Comparison of ENCODE assay signal across 15 mouse cellular contexts in the genomic region with DNA sequence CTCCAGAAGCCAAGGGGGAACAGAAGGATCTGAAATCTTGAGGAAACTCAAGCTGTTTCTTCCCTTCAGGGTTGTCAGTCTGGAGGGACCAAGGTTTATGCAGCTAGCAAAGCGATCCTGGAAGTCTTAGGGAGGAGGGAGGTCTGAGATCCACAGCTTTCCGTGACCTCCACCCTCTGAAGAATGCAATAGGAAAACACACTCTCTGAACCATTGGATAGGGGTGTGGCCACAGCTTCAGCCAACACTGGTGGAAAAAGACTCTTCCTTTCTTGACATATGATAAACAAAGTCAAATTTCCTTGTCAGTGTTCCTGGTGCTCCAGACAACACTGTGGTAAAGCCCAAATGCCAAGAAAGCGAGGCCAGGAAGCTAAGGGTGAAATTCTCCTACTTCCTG.
"Had no signal": no experiment of that assay in that cellular context is flagged by ENCODE, and none has a peak within 500 bp of the region (broad histone marks: within the 10 kb centered on the region; RNA-seq: fewer than 3 reads in every experiment).

No protein-coding gene starts in this region.

- H3K27ac ChIP-seq: hindbrain, embryonic 14.5 days; limb, embryonic 10.5 days; liver, embryonic 15.5 days; macrophage; midbrain, embryonic 12.5 days; neural tube, embryonic 13.5 days had no signal

- H3K4me2 ChIP-seq: hindbrain, embryonic 14.5 days; liver, embryonic 11.5 days; liver, embryonic 15.5 days; midbrain, embryonic 12.5 days; neural tube, embryonic 13.5 days had no signal

- H3K4me1 ChIP-seq: limb, embryonic 10.5 days; liver, embryonic 15.5 days; midbrain, embryonic 12.5 days; neural tube, embryonic 13.5 days had no signal

- H3K9ac ChIP-seq: hindbrain, embryonic 14.5 days; liver, embryonic 15.5 days; midbrain, embryonic 12.5 days; neural tube, embryonic 13.5 days had no signal

- H3K36me3 ChIP-seq: limb, embryonic 10.5 days; liver, embryonic 15.5 days; midbrain, embryonic 12.5 days; neural tube, embryonic 13.5 days had no signal

- DNase-seq: kidney, adult 18-20 months; kidney, postnatal 14 days; layer of hippocampus, postnatal 36 days; retina, postnatal 1 day; right cerebral cortex, postnatal 14 days; thymus, postnatal 36 days had no signal

- ATAC-seq: midbrain, embryonic 16.5 days had no signal

- H3K27me3 ChIP-seq: liver, embryonic 15.5 days; megakaryocyte, embryonic 14.5 days; midbrain, embryonic 12.5 days; neural tube, embryonic 13.5 days had no signal

- H3K4me3 ChIP-seq: limb, embryonic 10.5 days; liver, embryonic 15.5 days; megakaryocyte, embryonic 14.5 days; midbrain, embryonic 12.5 days; neural tube, embryonic 13.5 days had no signal

- H3K9me3 ChIP-seq: limb, embryonic 10.5 days; liver, embryonic 15.5 days; megakaryocyte, embryonic 14.5 days; midbrain, embryonic 12.5 days; neural tube, embryonic 13.5 days had no signal
